Mouse (Mus musculus): ENCODE measurements around the gene Zfp322a. TPM values are rescaled to one million over a fixed set of nuclear protein-coding genes. Genes with fewer than 3 reads are reported as not detected.
"Not testable (repeated sequence)": the region's sequence is repeated elsewhere in the genome, so short reads cannot be mapped to it uniquely, and the experiment has no call there.

Zfp322a gene
- total RNA-seq (2021): 10 to 100 TPM; 17.6 to 23.5 TPM

- DNase-seq: peak; percentile 96
Measured at GRCm38 (mm10) chr13:23368583-23369420, at the start of gene Zfp322a. Zfp322a (minus strand) TSS chr13:23369208.

- no peak for DNase-seq
Measured at GRCm38 (mm10) chr13:23412630-23413521, 43.9 kb upstream of the Zfp322a start.

GRCm38 (mm10) chr13:23412211-23412629, 43.2 kb upstream of the Zfp322a start:
- DNase-seq: no peak

GRCm38 (mm10) chr13:23411311-23412210, 42.6 kb upstream of the Zfp322a start:
- no peak for DNase-seq

- no peak for DNase-seq
Measured at GRCm38 (mm10) chr13:23410632-23411031, 41.6 kb upstream of the Zfp322a start.

GRCm38 (mm10) chr13:23402626-23403025, 33.6 kb upstream of the Zfp322a start:
- no peak for DNase-seq

GRCm38 (mm10) chr13:23401683-23402527, 32.9 kb upstream of the Zfp322a start:
- peak; percentile 87 for DNase-seq

GRCm38 (mm10) chr13:23400771-23401682, 32.0 kb upstream of the Zfp322a start:
- no peak for DNase-seq

- not testable (repeated sequence) for DNase-seq
Measured at GRCm38 (mm10) chr13:23396913-23397312, 27.9 kb upstream of the Zfp322a start.

GRCm38 (mm10) chr13:23396246-23396703, 27.3 kb upstream of the Zfp322a start:
- peak; percentile 16 for DNase-seq

- DNase-seq: no peak
Measured at GRCm38 (mm10) chr13:23395301-23396245, 26.6 kb upstream of the Zfp322a start.

- no peak for DNase-seq
Measured at GRCm38 (mm10) chr13:23387548-23387947, 18.5 kb upstream of the Zfp322a start.

GRCm38 (mm10) chr13:23383127-23383526, 14.1 kb upstream of the Zfp322a start:
- no peak for DNase-seq

- DNase-seq: no peak
Measured at GRCm38 (mm10) chr13:23372433-23372832, 3.4 kb upstream of the Zfp322a start.

- DNase-seq: no peak
Measured at GRCm38 (mm10) chr13:23370075-23370474, 1.1 kb upstream of the Zfp322a start.

GRCm38 (mm10) chr13:23369421-23369765, 385 bp upstream of the Zfp322a start:
- no peak for DNase-seq

- no peak for DNase-seq
Measured at GRCm38 (mm10) chr13:23361536-23361935, 7.5 kb downstream of the Zfp322a start.

GRCm38 (mm10) chr13:23354541-23354940, 14.5 kb downstream of the Zfp322a start:
- not testable (repeated sequence) for DNase-seq

All from heart, postnatal 4 days (tissue).